Mouse (Mus musculus) lung, postnatal 10 days (tissue): ENCODE data around the gene Btrc.

Source experiments
- DNase-seq: peaks from one replicate; pipeline ENCODE4 v3.0.0; 2021

Btrc gene

GRCm38 (mm10) chr19:45577141-45577750, 213.7 kb downstream of the Btrc start:
- DNase-seq, result no peak

- DNase-seq, result no peak
Observed at GRCm38 (mm10) chr19:45578976-45579375, 215.4 kb downstream of the Btrc start.

GRCm38 (mm10) chr19:45579416-45579815, 215.9 kb downstream of the Btrc start:
- DNase-seq, result no peak
